Mouse (Mus musculus): ENCODE measurements around the gene Folr2.

Folr2 gene

DNA sequence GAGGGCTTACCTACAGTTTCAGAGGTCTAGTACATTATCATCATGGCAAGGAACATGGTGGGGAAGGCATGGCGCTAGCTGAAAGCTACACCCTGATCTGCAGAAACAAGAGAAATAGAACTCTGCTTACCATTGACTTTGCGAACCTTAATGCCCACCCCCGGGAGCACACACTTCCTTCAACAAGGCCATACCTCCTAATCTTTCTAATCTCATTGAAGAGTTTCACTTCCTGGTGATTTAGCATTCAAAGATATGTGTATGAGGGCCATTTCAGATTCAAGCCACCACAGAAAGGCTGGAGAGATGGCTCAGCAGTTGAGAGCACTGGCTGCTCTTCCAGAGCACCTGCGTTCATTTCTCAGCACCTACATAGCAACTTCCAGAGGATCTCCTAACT is at the start of gene Folr2:
TSS of gene Folr2 (minus strand) at position 101 of the 400 bp plus-strand sequence.
- DNase-seq = no peak

DNA sequence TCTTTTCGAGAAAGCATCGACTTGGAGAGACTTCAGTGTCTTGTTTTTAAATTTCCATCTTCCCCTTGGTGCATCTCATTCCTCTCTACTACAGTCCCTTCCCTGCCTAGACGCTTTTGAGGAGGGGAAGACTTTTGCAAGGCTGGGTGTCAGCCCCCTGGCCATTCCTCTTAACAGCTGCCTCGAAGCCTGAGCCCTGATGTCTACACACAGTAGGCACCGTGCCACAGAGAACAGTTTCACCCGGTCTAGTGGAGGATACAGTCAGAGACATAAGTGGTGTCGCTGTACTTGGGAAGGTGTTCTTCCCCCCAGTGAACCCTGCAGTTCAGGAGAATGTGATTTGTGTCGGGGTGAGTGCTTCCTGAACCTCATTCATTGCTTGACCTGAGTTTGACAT is 49.7 kb upstream of the Folr2 start:
- DNase-seq = no peak

DNA sequence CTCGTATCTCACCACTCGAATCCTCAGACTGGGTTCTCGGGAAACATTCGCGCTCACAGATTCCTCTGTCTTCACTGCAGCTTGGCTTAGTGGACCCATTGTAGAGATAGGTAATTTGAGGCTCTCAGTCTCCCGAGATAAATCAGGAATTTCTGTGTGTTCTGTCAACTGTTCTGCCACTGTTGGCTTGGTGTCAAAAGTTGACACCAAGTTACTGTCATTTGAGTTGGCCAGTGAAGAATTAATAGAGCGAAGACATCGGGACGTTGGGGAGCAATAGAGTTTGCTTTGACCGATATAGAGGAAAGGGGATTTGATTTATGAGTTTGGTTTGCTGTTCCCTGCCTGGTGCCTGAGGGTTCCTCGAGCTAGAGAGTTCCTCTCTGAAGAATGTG is 49.3 kb upstream of the Folr2 start, which contains the start of gene Tomt:
TSS of gene Tomt (minus strand) at position 73 of the 395 bp plus-strand sequence.
- DNase-seq = no peak

DNA sequence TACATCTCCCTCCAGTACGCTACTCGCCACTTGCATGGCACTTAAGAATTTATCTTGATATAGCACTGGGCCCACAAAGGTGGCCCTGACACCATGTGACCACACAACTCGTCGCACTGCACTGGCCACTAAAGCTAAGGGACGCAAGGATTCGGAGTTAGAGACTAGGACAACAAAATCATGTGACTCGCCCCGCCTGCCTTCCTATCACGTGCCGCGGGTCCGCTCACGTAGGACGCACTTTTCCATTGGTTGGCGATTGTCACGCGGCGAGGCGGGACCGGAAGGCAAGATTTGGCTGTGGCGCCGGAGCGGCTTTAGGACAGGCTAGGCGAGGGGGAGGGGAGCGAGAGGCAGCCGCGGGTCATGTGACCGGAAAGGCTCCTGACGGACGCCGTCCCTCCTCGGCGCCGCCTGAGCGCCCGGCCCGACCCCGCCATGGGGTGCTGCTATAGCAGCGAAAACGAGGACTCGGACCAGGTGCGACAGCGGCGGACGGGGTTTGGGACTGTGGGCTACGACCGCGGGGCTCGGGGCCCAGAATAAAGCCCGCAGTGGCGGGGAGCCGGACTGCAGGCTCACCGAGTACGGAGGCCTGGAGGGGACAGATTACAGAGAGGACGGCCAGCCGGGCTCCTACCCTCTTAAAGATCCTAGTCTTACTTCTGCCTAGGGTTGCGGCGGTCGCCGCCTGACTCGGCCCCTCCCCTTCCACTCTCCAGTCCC is 48.7 kb upstream of the Folr2 start, which contains the start of gene Lamtor1:
TSS of gene Lamtor1 (plus strand) at position 344 of the 726 bp plus-strand sequence.
- DNase-seq = peak; percentile 98 to 99

DNA sequence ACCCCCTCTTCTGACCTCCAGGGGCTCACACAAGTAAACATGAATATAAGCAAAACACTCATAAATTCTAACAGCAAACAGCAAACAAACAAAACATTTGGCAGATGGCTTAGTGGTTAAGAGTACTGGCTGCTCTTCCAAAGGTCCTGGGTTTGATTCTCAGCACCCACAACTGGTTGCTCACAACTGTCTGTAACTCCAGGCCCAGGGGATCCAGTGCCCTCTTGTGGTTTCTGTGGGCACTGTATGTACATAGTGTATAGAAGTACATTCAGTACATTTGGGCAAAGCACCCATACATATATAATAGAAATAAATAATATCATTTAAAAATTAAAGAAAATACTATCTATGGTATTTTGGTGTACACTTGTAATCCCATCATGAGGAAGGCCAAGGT is 45.9 kb upstream of the Folr2 start:
- DNase-seq = no peak

DNA sequence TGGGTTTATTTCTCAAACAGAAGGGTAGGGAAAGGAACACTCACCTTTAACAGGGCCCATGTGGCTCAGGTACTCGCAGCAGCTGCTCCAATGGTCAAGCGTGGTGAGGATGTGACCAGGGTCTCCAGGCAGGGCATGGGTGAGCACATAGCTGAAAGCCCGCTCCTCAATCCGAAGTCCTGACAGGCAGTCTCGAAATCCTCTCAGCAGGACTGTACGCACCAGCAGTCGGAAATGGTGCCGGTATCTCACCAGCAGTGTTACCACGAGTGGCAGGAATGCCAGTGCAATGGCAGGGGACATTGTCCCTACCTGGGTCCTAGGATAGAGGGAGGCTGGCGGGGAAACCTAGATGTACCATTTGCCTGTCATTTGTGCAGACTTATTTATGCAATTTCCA is 45.0 kb upstream of the Folr2 start:
- DNase-seq = no peak

DNA sequence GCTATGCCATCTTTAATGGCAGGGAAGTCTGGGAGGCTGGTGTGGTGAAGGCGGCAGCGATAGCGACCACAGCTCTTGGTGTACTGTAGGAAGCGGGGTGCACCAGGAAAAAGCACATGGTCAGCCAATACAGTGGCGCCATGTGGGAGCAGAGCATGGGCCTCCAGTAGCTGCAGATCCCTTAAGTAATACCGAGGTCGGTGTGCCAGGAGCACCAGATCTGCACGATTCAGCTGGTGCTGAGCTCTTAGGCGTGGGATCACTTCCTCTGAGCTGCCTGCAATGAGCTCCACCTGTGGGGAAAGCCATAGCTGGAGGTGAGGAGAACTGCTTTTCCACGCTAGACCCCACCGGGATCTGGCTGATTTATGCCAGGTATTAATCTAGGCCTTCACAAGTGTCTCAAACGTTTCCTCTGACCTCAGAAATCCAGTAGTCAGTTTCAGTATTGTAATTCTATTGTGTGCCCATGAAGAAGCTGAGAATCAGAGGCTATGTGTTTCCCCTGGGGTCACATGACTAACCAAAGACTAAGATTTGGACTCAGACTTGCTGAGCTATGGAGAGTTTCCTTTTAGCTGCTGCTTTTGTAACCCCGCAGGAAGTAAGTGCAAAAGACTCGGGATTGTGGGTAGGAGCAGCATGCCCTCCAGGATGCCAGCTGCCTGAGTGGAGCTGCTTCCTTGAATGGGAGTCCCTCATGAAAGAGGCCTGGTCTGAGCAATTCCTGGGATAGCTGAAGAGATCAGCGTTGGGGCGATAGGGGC is 43.5 kb upstream of the Folr2 start:
- DNase-seq = no peak

DNA sequence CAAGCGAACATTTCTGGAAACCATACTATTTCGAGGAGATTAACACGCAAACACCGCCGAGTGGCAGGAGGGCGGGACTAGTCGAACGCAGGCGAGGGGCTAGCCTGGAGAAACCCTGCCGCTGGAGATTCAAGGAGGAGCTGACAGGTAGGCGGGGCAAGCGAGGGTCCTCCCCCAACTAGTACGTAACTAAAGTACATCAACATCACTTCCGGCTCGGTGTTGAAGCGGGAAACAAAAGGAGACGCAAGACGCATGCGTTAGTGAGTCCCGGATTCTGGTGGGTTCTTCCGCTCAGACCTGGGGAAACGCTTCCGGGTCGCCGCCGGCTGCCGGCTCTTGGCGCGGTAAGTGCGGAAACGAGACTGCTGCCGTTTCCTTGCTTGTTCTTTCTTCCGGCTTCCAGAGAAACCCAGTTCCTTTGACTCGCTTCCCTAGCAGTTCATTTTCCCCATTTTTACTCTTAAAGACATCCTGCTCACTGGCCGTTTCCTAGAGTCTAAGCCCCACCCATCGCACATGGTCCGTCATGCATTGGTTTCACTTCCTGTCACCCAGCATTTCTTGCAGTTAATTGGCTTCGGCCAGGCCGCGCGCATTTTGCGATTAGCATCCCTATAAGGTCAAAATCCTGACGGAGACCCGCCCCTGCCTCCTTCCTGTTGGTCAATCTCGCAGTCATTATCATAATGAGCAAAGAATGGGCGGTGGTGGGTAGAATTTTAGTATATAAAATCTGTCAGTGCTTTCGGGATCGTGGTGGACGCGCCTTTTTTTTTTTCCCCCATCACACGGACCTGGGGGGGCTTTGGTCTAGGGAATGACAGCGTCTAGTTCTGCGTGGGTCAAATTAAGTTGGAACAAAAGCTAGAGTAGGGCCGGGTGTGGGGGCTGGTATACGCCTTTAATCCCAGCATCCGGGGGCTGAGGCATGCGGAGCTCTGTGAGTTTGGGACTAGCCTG is 39.4 kb upstream of the Folr2 start:
- peak; percentile 93 to 98 for DNase-seq

DNA sequence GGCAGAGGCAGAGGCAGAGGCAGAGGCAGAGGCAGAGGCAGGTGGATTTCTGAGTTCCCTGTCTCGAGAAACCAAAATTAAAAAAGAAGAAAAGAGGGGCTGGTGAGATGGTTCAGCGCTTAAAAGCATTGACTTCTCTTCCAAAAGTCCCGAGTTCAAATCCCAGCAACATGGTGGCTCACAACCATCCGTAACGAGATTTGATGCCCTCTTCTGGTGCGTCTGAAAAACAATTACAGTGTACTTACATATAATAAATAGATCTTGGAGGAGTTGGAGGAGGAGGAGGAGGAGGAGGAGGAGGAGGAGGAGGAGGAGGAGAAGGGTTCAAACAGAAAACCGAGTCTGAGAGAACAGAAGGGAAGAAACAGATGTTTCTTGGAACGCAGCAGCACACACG is 38.7 kb upstream of the Folr2 start:
- no peak for DNase-seq

DNA sequence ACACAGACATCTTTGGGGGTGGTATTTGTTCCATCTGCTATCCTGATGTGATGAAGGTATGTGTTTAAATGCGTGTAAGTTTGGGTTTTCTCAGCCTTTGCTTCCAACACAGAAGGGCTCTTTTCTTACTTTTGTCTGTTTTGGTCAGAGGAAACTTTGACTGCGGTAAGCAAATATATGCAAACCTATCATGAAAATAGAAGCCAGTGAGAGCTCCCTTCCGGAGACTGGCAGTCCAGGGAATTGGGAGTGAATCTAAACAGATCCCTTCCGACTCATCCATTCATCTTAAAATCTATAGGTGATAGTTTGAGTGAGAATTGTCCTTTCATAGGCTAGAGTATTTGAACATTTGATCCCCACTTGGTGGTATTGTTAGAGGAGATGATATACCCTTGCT is 31.5 kb upstream of the Folr2 start:
- DNase-seq = no peak

DNA sequence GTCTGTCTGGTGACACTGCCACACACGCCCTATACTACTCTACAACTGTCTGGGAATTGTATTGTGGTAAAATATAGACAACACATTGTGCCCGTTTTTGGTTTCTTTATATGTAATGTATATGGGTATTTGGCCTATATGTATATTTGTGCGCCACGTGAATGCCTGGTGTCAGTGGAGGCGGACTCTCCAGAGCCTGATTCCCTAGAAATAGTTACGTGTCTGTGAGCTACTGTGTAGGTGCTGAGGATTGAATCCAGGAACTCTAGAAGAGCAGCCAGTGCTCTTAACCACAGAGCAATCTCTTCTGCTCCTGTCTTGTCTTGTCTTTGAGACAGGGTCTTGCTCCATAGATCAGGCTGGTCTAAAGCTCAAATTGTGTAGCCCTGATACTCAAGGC is 29.3 kb upstream of the Folr2 start:
- DNase-seq = no peak

DNA sequence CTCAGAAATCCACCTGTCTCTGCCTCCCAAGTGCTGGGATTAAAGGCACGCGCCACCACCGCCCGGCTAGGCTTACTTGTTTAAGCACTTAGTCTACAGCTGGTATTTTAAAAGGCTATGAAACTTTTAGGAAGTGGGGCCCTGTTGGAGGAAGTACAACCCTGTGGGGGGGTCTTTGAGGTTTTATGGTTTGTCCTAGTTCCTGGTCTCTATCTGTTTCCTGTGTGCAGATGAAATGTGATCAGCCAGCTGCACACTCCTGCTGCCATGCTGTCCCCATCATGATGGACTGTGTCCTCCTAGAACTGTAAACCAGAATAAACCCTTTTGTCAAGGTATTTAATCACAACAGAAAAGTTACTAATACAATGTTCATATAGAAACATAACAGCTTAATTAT is 27.2 kb upstream of the Folr2 start:
- DNase-seq = no peak

DNA sequence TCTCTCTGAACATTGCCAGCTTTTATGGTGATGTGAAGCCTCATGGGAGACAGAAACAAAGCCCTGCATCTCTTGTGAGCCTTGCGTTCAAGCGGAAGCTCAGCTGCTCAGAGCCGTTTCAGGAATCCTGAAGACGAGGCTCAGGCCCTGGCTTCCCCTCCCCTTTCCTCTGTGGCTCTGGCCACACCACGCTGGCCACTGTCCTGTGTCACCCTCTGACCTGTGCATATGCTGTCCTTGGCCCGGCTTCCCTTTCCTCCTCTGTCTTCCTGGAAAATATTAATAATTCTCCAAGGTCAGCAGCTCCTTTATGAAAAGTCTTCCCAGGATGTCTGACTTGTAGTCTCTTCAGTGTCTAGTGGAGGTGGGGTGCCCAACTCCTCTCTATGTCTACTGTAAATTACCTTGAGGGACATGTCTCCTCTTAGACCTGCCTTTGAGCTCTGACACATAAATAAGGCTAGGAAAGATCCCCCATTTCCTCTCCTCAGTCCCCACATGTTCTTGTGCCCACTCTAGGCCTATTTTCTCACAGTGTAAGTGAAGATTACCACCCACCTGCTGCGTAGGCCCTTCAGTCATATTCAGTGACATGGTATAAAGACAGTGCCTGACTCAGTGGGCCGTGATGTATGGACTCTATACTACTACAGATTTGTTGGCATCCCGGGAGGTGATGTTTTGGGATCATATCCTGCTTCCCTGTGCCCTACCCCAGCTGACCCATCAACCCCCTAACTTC is 25.6 kb upstream of the Folr2 start:
- no peak for DNase-seq

DNA sequence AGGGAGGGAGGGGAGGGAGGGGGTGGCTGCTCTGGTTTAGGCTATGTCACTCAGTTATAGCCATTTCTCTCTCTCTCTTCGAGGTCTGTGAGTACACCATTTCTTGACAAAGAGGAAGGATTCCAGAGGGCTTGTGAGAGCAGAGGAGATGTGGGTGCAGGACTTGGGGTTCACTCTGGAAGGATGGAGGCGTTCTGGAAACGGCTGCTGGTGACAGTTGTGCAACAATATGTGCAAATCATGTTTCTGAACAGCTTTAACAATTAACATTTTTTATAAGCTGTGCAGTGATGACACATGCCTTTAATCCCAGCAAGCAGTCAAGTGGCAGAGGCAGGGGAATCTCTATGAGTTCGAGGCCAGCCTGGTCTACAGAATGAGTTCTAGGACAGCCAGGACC is 23.9 kb upstream of the Folr2 start:
- no peak for DNase-seq

DNA sequence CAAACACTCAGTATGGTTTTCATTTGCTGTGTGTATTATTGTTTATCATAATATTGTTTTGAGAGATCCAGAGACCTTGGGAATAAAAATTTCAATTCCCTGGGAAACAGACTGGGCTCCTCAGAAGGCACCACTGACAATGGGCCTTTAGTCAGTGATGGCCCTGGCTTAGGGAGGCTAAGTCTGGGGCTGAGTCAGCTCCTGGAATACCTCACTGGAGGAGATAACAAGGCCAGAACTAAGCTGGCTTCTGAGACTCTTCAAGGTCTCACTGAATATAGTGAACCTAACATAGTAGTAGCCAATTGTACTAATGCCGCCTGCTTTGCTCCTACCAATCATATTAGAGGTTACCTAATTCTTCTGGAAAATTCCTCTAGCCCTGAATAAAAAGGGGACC is 19.0 kb upstream of the Folr2 start:
- DNase-seq = no peak

DNA sequence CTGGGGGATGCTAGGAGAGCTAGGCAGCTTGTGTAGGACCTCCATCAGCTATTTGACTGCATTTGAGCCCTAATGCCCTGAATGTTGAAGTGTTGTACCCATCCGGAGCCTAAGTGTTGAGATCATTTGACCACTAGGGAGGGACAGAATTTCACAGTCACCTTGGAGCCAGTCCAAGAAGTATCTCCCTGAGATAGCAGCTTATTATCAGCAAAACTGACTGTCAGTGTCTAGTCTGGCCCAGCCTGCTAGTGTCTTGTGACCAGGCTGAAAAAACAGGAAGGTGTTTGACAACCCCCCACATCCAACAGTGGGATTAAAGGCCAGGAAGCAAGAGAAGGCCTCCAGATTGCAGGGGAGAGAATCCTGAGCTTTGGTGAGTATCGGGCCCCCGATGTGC is 14.3 kb upstream of the Folr2 start:
- DNase-seq = no peak

DNA sequence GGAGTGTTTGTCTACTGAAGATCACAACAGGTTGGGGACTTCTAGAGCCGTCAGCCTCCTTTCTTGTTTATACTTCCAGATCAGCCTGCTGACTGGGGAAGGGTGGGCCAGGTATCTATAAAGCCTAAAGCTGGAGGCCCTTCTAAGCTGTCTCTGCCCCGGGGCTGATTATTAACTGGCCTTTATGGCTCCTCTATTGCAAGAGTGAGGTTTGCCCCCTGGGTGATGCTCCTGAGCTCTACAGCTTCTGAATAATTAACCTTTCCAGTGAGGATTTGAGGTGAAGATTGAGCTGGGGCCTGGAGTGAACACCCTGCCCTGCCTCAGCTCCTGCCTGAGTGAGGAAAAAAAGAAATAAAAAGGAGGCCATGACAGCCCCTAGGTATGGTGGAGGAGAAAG is 13.6 kb upstream of the Folr2 start, which contains the start of gene Folr1:
TSS of gene Folr1 (minus strand) at position 160 of the 400 bp plus-strand sequence.
- DNase-seq = no peak

DNA sequence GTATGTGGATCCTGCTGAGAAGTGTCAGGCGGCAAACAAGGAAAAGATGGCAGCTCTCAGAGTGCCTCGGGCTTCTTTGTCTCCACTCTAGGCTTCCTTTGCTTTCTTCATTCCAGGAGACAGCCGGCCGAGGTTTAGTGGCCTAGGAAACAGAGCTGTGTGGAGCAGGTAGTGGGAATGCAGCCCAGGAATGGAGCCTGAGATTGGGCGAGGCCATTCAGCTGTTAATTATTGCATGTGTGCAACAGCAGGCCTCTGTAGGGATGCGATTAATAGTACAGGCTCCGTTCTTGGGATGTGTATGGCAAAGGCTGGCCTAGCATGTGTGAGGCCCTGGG is 12.1 kb upstream of the Folr2 start:
- no peak for DNase-seq

DNA sequence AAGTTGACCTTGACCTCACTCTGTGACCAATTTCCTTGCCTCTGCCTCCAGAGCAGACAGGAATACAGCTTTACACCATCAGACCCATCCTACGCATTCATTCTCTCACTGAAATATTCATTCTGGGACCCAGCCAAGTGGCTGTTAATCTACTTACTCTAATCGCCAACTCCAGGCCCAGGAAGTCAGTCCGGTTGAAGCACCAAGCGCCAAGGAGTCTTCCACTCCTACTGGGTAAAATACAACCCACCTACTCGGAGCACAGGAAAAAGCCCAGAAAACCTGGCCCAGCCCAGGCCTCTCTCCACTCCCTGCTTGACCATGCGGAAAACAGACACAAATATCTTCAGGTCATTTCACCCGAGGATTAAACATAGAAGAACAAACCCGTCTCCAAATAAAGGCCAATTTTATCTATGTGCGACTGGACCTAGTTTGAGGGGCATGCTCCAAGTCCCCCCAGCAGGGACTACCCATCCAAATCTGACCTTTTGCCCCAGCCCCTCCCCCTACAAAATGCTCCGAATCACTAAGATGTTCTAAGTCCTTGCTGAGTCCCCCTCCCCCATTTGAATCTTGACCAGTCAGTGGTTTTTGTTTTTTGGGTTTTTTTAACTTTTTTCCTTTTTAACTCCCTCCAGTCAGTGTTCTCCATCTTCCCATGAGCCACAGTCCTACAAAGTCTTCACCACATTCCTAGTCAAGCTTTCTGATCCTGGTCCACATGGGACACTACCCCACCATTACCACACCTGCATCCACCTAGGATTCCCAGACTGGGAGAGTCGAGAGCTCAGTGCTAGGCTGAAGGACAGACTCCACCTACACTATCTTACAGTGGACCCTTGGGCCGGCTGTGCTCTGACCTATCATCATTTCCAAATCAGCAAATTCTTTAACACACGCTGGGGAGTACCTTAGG is 11.5 kb upstream of the Folr2 start:
- DNase-seq = no peak

DNA sequence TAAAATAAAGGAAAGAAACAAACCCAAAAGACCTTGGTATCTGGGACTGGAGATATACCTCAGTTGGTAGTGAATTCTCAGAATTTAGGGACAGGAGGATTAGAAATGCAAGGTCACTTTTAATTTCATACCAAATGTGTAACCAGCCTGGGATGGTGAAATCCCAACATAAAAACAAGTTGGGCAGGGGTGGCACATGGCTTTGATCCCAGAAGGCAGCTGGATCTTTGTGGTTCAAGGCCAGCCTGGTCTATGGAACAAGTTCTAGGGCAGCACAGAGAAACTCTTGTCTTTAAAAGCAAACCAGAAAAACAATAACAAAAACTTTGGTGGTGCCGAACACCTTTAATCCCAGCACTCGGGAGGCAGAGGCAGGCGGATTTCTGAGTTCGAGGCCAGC is 10.5 kb upstream of the Folr2 start:
- no peak for DNase-seq

All from thymus, adult 18-20 months (tissue).